ENCODE assay signal across 9 mouse cellular contexts in the genomic region with DNA sequence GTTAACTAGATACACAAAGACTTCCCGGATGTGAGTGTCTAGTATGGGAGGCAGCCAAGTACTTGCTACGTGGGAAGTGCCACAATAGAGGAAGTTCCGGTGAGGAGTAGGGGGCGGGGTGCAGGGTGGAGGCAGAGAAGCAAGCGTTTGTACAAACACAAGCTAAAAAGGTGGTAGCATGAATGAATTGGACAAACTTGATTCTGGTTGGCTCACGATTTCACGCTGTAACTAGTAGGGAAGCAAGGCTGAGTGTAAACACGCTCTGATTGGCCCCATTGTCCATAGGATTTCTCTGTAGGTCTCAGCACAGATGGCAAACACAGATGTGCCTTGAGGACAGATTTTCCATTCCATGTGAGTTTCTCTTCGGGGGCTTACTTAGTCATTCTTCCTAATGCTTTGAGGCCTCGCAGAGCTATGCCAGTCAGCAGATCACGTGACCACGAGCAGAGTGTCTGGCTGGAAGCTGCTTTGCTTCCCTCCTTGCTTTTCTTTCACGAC.
DNase-seq lines count a peak whose midpoint lies in the region; ATAC-seq and TF ChIP-seq lines count a peak whose summit lies in the region.
"Had no signal": no experiment of that assay in that cellular context is flagged by ENCODE, and none has a peak within 500 bp of the region (broad histone marks: within the 10 kb centered on the region; RNA-seq: fewer than 3 reads in every experiment).

No protein-coding gene starts in this region.

- no peaks in the 10 kb centered on the region for H3K27me3 ChIP-seq in intestine, embryonic 16.5 days (replicated peaks; ENCODE audit: control insufficient read depth, insufficient read depth, low read length)
- no peaks in the 10 kb centered on the region for H3K27me3 ChIP-seq in limb, embryonic 15.5 days
- no peaks in the 10 kb centered on the region for H3K27me3 ChIP-seq in myocyte (ENCODE audit: control insufficient read depth, insufficient read depth, insufficient read length)
- H3K27me3 ChIP-seq in cerebellum, adult 2 months (ENCODE audit: control insufficient read depth, insufficient read depth, low read length): no peaks in the 10 kb centered on the region
- H3K27me3 ChIP-seq: liver, embryonic 15.5 days had no signal

- DNase-seq in retina, adult 2 months (ENCODE audit: low read depth, low spot score): peak; percentile 2
- no peak for DNase-seq in retina, embryonic 14.5 days (ENCODE audit: low spot score)
- peak; percentile 27 for DNase-seq in gastrocnemius, postnatal 10 days
- no peak for DNase-seq in cerebellum, adult 2 months
- no peak for DNase-seq in urinary bladder, adult 2 months (ENCODE audit: low spot score)

- no peak for TF ChIP-seq CTCF in cerebellum, adult 2 months (IDR thresholded peaks at IDR 0.05; ENCODE audit: borderline replicate concordance, insufficient read depth, low read depth, low read length)

- H3K9me3 ChIP-seq in intestine, embryonic 16.5 days (ENCODE audit: control insufficient read depth, low read length): no peaks in the 10 kb centered on the region
- no peaks in the 10 kb centered on the region for H3K9me3 ChIP-seq in limb, embryonic 15.5 days
- H3K9me3 ChIP-seq: liver, embryonic 15.5 days had no signal

- peak; percentile 79 for ATAC-seq in intestine, embryonic 16.5 days
- peak; percentile 77; the same call in 1 of the 2 replicates for ATAC-seq in limb, embryonic 15.5 days (ENCODE audit: insufficient number of reproducible peaks, low FRiP score, low TSS enrichment, low read depth)

- H3K27ac ChIP-seq in intestine, embryonic 16.5 days (ENCODE audit: low read length): no peak overlapping the region
- peak overlapping the region; percentile 67 for H3K27ac ChIP-seq in limb, embryonic 15.5 days
- no peak overlapping the region for H3K27ac ChIP-seq in cerebellum, adult 2 months (ENCODE audit: insufficient read depth, low read length)
- H3K27ac ChIP-seq: liver, embryonic 15.5 days had no signal

- H3K9ac ChIP-seq in intestine, embryonic 16.5 days (ENCODE audit: low read depth, low read length): no peak overlapping the region
- H3K9ac ChIP-seq in limb, embryonic 15.5 days: no peak overlapping the region
- H3K9ac ChIP-seq: liver, embryonic 15.5 days had no signal

- no peak overlapping the region for H3K4me3 ChIP-seq in intestine, embryonic 16.5 days (ENCODE audit: low read length)
- no peak overlapping the region for H3K4me3 ChIP-seq in limb, embryonic 15.5 days
- H3K4me3 ChIP-seq in myocyte: no peak overlapping the region
- H3K4me3 ChIP-seq in cerebellum, adult 2 months (replicated peaks; ENCODE audit: insufficient read depth, low read depth, low read length): no peak overlapping the region
- H3K4me3 ChIP-seq: liver, embryonic 15.5 days had no signal

- no peak overlapping the region for H3K4me2 ChIP-seq in intestine, embryonic 16.5 days (ENCODE audit: low read depth, low read length)
- no peak overlapping the region for H3K4me2 ChIP-seq in limb, embryonic 15.5 days
- H3K4me2 ChIP-seq in myocyte (ENCODE audit: low read depth): no peak overlapping the region
- H3K4me2 ChIP-seq: liver, embryonic 15.5 days had no signal

- WGBS in intestine, embryonic 16.5 days: 56% methylated on average over 13 of the region's 13 CpGs
- 48% methylated on average over 13 of the region's 13 CpGs for WGBS in limb, embryonic 15.5 days
- WGBS in cerebellum, adult 2 months: 47% methylated on average over 13 of the region's 13 CpGs

- H3K36me3 ChIP-seq in intestine, embryonic 16.5 days (ENCODE audit: control insufficient read depth, insufficient read depth, low read length): no peaks in the 10 kb centered on the region
- H3K36me3 ChIP-seq in limb, embryonic 15.5 days: no peaks in the 10 kb centered on the region
- no peaks in the 10 kb centered on the region for H3K36me3 ChIP-seq in myocyte (ENCODE audit: control insufficient read depth, insufficient read depth)
- H3K36me3 ChIP-seq: liver, embryonic 15.5 days had no signal

- no peak overlapping the region for H3ac ChIP-seq in myocyte (ENCODE audit: control insufficient read depth, insufficient read length)

- no peaks in the 10 kb centered on the region for H3K4me1 ChIP-seq in intestine, embryonic 16.5 days (ENCODE audit: control insufficient read depth, insufficient read depth, low read length)
- H3K4me1 ChIP-seq in limb, embryonic 15.5 days: 0 out of 2 replicates have a peak, but pooled peaks cover 5% of the 10 kb centered on the region
- no peaks in the 10 kb centered on the region for H3K4me1 ChIP-seq in cerebellum, adult 2 months (ENCODE audit: control insufficient read depth, insufficient read depth, low read length)
- H3K4me1 ChIP-seq: liver, embryonic 15.5 days had no signal

- no peak for TF ChIP-seq POLR2A in myocyte (IDR thresholded peaks at IDR 0.05; ENCODE audit: insufficient read length, low read depth)
- no peak for TF ChIP-seq POLR2A in cerebellum, adult 2 months (IDR thresholded peaks at IDR 0.05; ENCODE audit: borderline replicate concordance, insufficient read depth, low read length)

- no peaks in the 10 kb centered on the region for H3K79me2 ChIP-seq in myocyte (ENCODE audit: control insufficient read depth, insufficient read depth)

TF ChIP-seq in myocyte, 11 proteins besides CTCF, POLR2A, EP300 and RAD21:
- TF ChIP-seq TCF12 (IDR thresholded peaks at IDR 0.05; ENCODE audit: insufficient read depth, poor library complexity, severe bottlenecking): no peak
- TF ChIP-seq REST (IDR thresholded peaks at IDR 0.05; ENCODE audit: insufficient read depth, insufficient read length): no peak
- TF ChIP-seq POLR2AphosphoS2 (IDR thresholded peaks at IDR 0.05; ENCODE audit: insufficient read length, low read depth): no peak
- peak; percentile 26 for TF ChIP-seq USF1 (IDR thresholded peaks at IDR 0.05; ENCODE audit: low read depth)
- no peak for TF ChIP-seq CEBPB (IDR thresholded peaks at IDR 0.05; ENCODE audit: insufficient read depth, poor library complexity, severe bottlenecking)

Comparison
In these comparisons a context has a peak if more than half of its experiments do, and no peak if none do; other contexts are left out.
1. DNase-seq: peak in retina, adult 2 months (single experiment) and gastrocnemius, postnatal 10 days (single experiment); none in retina, embryonic 14.5 days (single experiment), cerebellum, adult 2 months (0 of 2) and urinary bladder, adult 2 months (single experiment).